Mouse (Mus musculus): ENCODE data around the gene Mmp24.

The Mmp24 gene

GRCm38 (mm10) chr2:155860102-155860501 is 85.0 kb downstream of the Mmp24 start:
- DNase-seq (ENCODE audit: low spot score) = no peak

- DNase-seq (ENCODE audit: low spot score) = no peak
These were observed 86.4 kb downstream of the Mmp24 start for GRCm38 (mm10) chr2:155861581-155861980.

GRCm38 (mm10) chr2:155862573-155863300 is 87.6 kb downstream of the Mmp24 start:
- no peak for DNase-seq (ENCODE audit: low spot score)

- no peak for DNase-seq (ENCODE audit: low spot score)
These were observed 88.2 kb downstream of the Mmp24 start for GRCm38 (mm10) chr2:155863301-155863867.
